Mouse (Mus musculus) testis, adult 2 months (tissue): ENCODE results near the gene Dazap1.

ENCODE experiments used
- CTCF ChIP-seq: fragments of 200-500 bp; IDR thresholded peaks from 2 replicates; pipeline ENCODE4 v1.5.1; 2012; ENCODE audit warnings: low read depth, mild to moderate bottlenecking, inconsistent platforms, low read length, moderate library complexity; ENCODE audit not compliant: control insufficient read depth, insufficient read depth, insufficient replicate concordance
- POLR2A ChIP-seq: fragments of 200-500 bp; IDR thresholded peaks from 2 replicates; pipeline ENCODE4 v1.6.1; 2012; ENCODE audit warnings: low read depth, mild to moderate bottlenecking, inconsistent platforms, low read length, moderate library complexity; ENCODE audit not compliant: control insufficient read depth

DNA sequence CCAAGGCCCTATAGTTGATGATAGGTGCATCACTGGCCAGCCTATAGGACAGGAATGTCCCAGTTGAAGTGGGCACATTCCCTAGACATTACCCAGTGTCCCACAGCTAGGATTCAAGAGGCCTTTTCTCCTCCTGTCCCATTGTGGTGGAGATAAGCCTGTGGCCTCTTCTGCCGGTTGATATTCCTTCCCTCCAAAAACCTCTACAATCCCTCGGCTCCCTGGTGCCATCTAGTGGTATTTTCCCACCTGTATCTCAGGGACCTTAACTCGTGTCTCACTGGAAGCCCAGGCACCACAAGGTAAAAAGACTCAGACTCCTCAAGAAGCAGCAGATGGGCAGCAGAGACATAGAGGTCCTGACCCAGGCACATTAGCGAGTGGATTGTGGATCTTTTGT lies 15.7 kb upstream of the Dazap1 start:
- TF ChIP-seq POLR2A (no peak), CTCF (peak; percentile 40)
